Mouse (Mus musculus): ENCODE data around the gene Hamp2. TPM values are rescaled to one million over a fixed set of nuclear protein-coding genes. Genes with fewer than 3 reads are reported as not detected.

Hamp2 gene
- polyA plus RNA-seq, 1 experiment = not detected

- TF ChIP-seq TAL1 (IDR thresholded peaks at IDR 0.05; ENCODE audit: low read length) = no peak
- TF ChIP-seq GATA1 (IDR thresholded peaks at IDR 0.05; ENCODE audit: low read length) = no peak
- Histone ChIP-seq H3K27me3 (ENCODE audit: control insufficient read depth) (no peaks in the 10 kb centered on the region), H3K4me1 (ENCODE audit: control insufficient read depth) (no peaks in the 10 kb centered on the region), H3K4me3 (replicated peaks) (no peak overlapping the region), H3K36me3 (ENCODE audit: control insufficient read depth) (no peaks in the 10 kb centered on the region), H3K9me3 (ENCODE audit: control insufficient read depth, low read length) (no peaks in the 10 kb centered on the region)
These were observed 36.8 kb downstream of the Hamp2 start for GRCm38 (mm10) chr7:30887568-30888188.

GRCm38 (mm10) chr7:30886852-30887251 is 37.6 kb downstream of the Hamp2 start:
- Histone ChIP-seq H3K9me3 (ENCODE audit: control insufficient read depth, low read length) (no peaks in the 10 kb centered on the region), H3K36me3 (ENCODE audit: control insufficient read depth) (no peaks in the 10 kb centered on the region), H3K4me3 (replicated peaks) (no peak overlapping the region), H3K27me3 (ENCODE audit: control insufficient read depth) (no peaks in the 10 kb centered on the region), H3K4me1 (ENCODE audit: control insufficient read depth) (no peaks in the 10 kb centered on the region)
- TF ChIP-seq GATA1 (IDR thresholded peaks at IDR 0.05; ENCODE audit: low read length) (no peak), TAL1 (IDR thresholded peaks at IDR 0.05; ENCODE audit: low read length) (no peak)

GRCm38 (mm10) chr7:30884047-30884446 is 40.4 kb downstream of the Hamp2 start:
- no peaks in the 10 kb centered on the region for H3K27me3 ChIP-seq (ENCODE audit: control insufficient read depth)
- no peak overlapping the region for H3K4me3 ChIP-seq (replicated peaks)
- no peaks in the 10 kb centered on the region for H3K9me3 ChIP-seq (ENCODE audit: control insufficient read depth, low read length)
- no peaks in the 10 kb centered on the region for H3K36me3 ChIP-seq (ENCODE audit: control insufficient read depth)
- no peaks in the 10 kb centered on the region for H3K4me1 ChIP-seq (ENCODE audit: control insufficient read depth)
- TF ChIP-seq TAL1 (IDR thresholded peaks at IDR 0.05; ENCODE audit: low read length) (no peak), GATA1 (IDR thresholded peaks at IDR 0.05; ENCODE audit: low read length) (no peak)

GRCm38 (mm10) chr7:30881367-30881766 is 43.1 kb downstream of the Hamp2 start:
- Histone ChIP-seq H3K27me3 (ENCODE audit: control insufficient read depth) (no peaks in the 10 kb centered on the region), H3K9me3 (ENCODE audit: control insufficient read depth, low read length) (no peaks in the 10 kb centered on the region), H3K36me3 (ENCODE audit: control insufficient read depth) (no peaks in the 10 kb centered on the region), H3K4me3 (replicated peaks) (no peak overlapping the region), H3K4me1 (ENCODE audit: control insufficient read depth) (no peaks in the 10 kb centered on the region)
- TF ChIP-seq TAL1 (IDR thresholded peaks at IDR 0.05; ENCODE audit: low read length) = no peak
- no peak for TF ChIP-seq GATA1 (IDR thresholded peaks at IDR 0.05; ENCODE audit: low read length)

- no peaks in the 10 kb centered on the region for H3K9me3 ChIP-seq (ENCODE audit: control insufficient read depth, low read length)
- H3K27me3 ChIP-seq (ENCODE audit: control insufficient read depth) = no peaks in the 10 kb centered on the region
- no peaks in the 10 kb centered on the region for H3K4me1 ChIP-seq (ENCODE audit: control insufficient read depth)
- no peak within 1 kb of the TSS for H3K4me3 ChIP-seq (replicated peaks)
- TF ChIP-seq TAL1 (IDR thresholded peaks at IDR 0.05; ENCODE audit: low read length) = no peak
- TF ChIP-seq GATA1 (IDR thresholded peaks at IDR 0.05; ENCODE audit: low read length) = no peak
- no peaks in the 10 kb centered on the region for H3K36me3 ChIP-seq (ENCODE audit: control insufficient read depth)
These were observed 44.3 kb downstream of the Hamp2 start, which contains the start of gene Cd22 for GRCm38 (mm10) chr7:30880176-30880575. Cd22 (minus strand) TSS chr7:30880342.

- Histone ChIP-seq H3K36me3 (ENCODE audit: control insufficient read depth) (no peaks in the 10 kb centered on the region), H3K4me3 (replicated peaks) (no peak overlapping the region), H3K27me3 (ENCODE audit: control insufficient read depth) (no peaks in the 10 kb centered on the region), H3K9me3 (ENCODE audit: control insufficient read depth, low read length) (no peaks in the 10 kb centered on the region), H3K4me1 (ENCODE audit: control insufficient read depth) (no peaks in the 10 kb centered on the region)
- TF ChIP-seq GATA1 (IDR thresholded peaks at IDR 0.05; ENCODE audit: low read length) (no peak), TAL1 (IDR thresholded peaks at IDR 0.05; ENCODE audit: low read length) (no peak)
These were observed 45.5 kb downstream of the Hamp2 start for GRCm38 (mm10) chr7:30878950-30879349.

GRCm38 (mm10) chr7:30873083-30873482 is 51.4 kb downstream of the Hamp2 start:
- H3K4me3 ChIP-seq (replicated peaks) = no peak overlapping the region
- H3K4me1 ChIP-seq (ENCODE audit: control insufficient read depth) = no peaks in the 10 kb centered on the region
- TF ChIP-seq TAL1 (IDR thresholded peaks at IDR 0.05; ENCODE audit: low read length) (no peak), GATA1 (IDR thresholded peaks at IDR 0.05; ENCODE audit: low read length) (no peak)

More at GRCm38 (mm10) chr7:30873083-30873482, 51.4 kb downstream of the Hamp2 start:
- Histone ChIP-seq H3K27me3 (ENCODE audit: control insufficient read depth) (no peaks in the 10 kb centered on the region), H3K36me3 (ENCODE audit: control insufficient read depth) (no peaks in the 10 kb centered on the region), H3K9me3 (ENCODE audit: control insufficient read depth, low read length) (no peaks in the 10 kb centered on the region)

Other genes starting within 250 kb of the Hamp2 start
- not detected in 2 replicates for gene 2200002J24Rik, start 225.8 kb downstream of the Hamp2 start, polyA plus RNA-seq (2012)
- gene Atp4a, start 212.5 kb downstream of the Hamp2 start, polyA plus RNA-seq (2012) = not detected in 2 replicates
- gene Tmem147, start 195.1 kb downstream of the Hamp2 start, polyA plus RNA-seq (2012) = 1.3 and 1.6 TPM in 2 replicates
- not detected in 2 replicates for gene Gapdhs, start 181.0 kb downstream of the Hamp2 start, polyA plus RNA-seq (2012)
- gene Sbsn, start 173.2 kb downstream of the Hamp2 start, polyA plus RNA-seq (2012) = 0.15 TPM in 1 of 2 replicates, not detected in the other
- not detected in 2 replicates for gene Dmkn, start 160.9 kb downstream of the Hamp2 start, polyA plus RNA-seq (2012)
- gene Krtdap, start 136.8 kb downstream of the Hamp2 start, polyA plus RNA-seq (2012) = not detected in 2 replicates
- gene Ffar2, start 100.9 kb downstream of the Hamp2 start, polyA plus RNA-seq (2012) = 0.08 TPM in 1 of 2 replicates, not detected in the other
- 0.02 TPM in 1 of 2 replicates, not detected in the other for gene Ffar3, start 68.5 kb downstream of the Hamp2 start, polyA plus RNA-seq (2012)
- not detected in 2 replicates for gene Ffar1, start 63.1 kb downstream of the Hamp2 start, polyA plus RNA-seq (2012)
- not detected in 2 replicates for gene Cd22, start 44.3 kb downstream of the Hamp2 start, polyA plus RNA-seq (2012)
- 0.03 TPM in 1 of 2 replicates, not detected in the other for gene Mag, start 9.8 kb downstream of the Hamp2 start, polyA plus RNA-seq (2012)
- gene Hamp, start 19.4 kb upstream of the Hamp2 start, polyA plus RNA-seq (2012) = not detected in 2 replicates
- 30.7 and 40.4 TPM in 2 replicates for gene Usf2, start 32.1 kb upstream of the Hamp2 start, polyA plus RNA-seq (2012)
- gene Lsr, start 48.8 kb upstream of the Hamp2 start, polyA plus RNA-seq (2012) = 0.06 TPM in 1 of 2 replicates, not detected in the other
- gene Fam187b, start 49.1 kb upstream of the Hamp2 start, polyA plus RNA-seq (2012) = not detected in 2 replicates
- gene Fxyd5, start 117.8 kb upstream of the Hamp2 start, polyA plus RNA-seq (2012) = 1.2 and 1.7 TPM in 2 replicates
- not detected in 2 replicates for gene Fxyd7, start 126.8 kb upstream of the Hamp2 start, polyA plus RNA-seq (2012)
- 0.28 and 1.7 TPM in 2 replicates for gene Fxyd1, start 132.5 kb upstream of the Hamp2 start, polyA plus RNA-seq (2012)
- gene Lgi4, start 134.7 kb upstream of the Hamp2 start, polyA plus RNA-seq (2012) = 0.03 TPM in 1 of 2 replicates, not detected in the other
- not detected in 2 replicates for gene Fxyd3, start 152.0 kb upstream of the Hamp2 start, polyA plus RNA-seq (2012)
- 0.07 and 0.15 TPM in 2 replicates for gene Hpn, start 190.6 kb upstream of the Hamp2 start, polyA plus RNA-seq (2012)
- gene Scn1b, start 202.3 kb upstream of the Hamp2 start, polyA plus RNA-seq (2012) = 0.07 and 0.08 TPM in 2 replicates
- gene Gramd1a, start 231.2 kb upstream of the Hamp2 start, polyA plus RNA-seq (2012) = 0.46 and 0.52 TPM in 2 replicates

Data from erythroblast, embryonic 14.5 days (primary cell).